Mouse (Mus musculus) MEL (cell line): ENCODE measurements around the gene Ergic1. TPM values are rescaled to one million over a fixed set of nuclear protein-coding genes. Genes with fewer than 3 reads are reported as not detected.
A peak's percentile ranks its signal among the peaks of the same experiment; 100 is the strongest.

Source experiments
- DNase-seq: peaks from one replicate; pipeline ENCODE4 v3.0.0; 2011; ENCODE audit warnings: low read depth, low spot score
- H3K27ac ChIP-seq: 2 replicates; pipeline ENCODE4 v1.5.1; 2012; ENCODE audit warnings: low read depth, mild to moderate bottlenecking, control low read depth, low read length, moderate library complexity; ENCODE audit not compliant: control insufficient read depth
- H3K27me3 ChIP-seq, 2 experiments: fragments of 150-350 bp in 1 of 2; sonication (generic) in 1 of 2; 2 replicates each; pipeline ENCODE4 v1.6.1; 2012; ENCODE audit warnings: low read length in 2 of 2, mild to moderate bottlenecking in 2 of 2, improper control_type of control experiment in 1 of 2, moderate library complexity in 1 of 2; ENCODE audit not compliant: insufficient read depth in 2 of 2, control insufficient read depth in 1 of 2
- H3K36me3 ChIP-seq, 2 experiments: 2 replicates each; pipeline ENCODE4 v1.6.1; 2012 to 2014; ENCODE audit warnings: low read length in 2 of 2, improper control_type of control experiment in 1 of 2, inconsistent platforms in 1 of 2, mild to moderate bottlenecking in 1 of 2; ENCODE audit not compliant: insufficient read depth in 2 of 2, control insufficient read depth in 1 of 2
- H3K4me1 ChIP-seq, 2 experiments: fragments of 150-350 bp in 1 of 2; sonication (generic) in 1 of 2; 2 replicates each; pipeline ENCODE4 v1.6.1; 2012; ENCODE audit warnings: low read length in 2 of 2, improper control_type of control experiment in 1 of 2, mild to moderate bottlenecking in 1 of 2; ENCODE audit not compliant: insufficient read depth in 2 of 2, control insufficient read depth in 1 of 2
- H3K4me3 ChIP-seq, 2 experiments: fragments of 150-350 bp in 1 of 2; sonication (generic) in 1 of 2; 2 replicates each; pipeline ENCODE4 v1.5.1; 2012; ENCODE audit warnings: low read depth in 2 of 2, low read length in 2 of 2, mild to moderate bottlenecking in 2 of 2, moderate library complexity in 2 of 2, control low read depth in 1 of 2, improper control_type of control experiment in 1 of 2; ENCODE audit not compliant: control insufficient read depth in 1 of 2, insufficient read depth in 1 of 2
- H3K79me2 ChIP-seq: 2 replicates; pipeline ENCODE4 v1.6.1; 2012; ENCODE audit warnings: mild to moderate bottlenecking, low read length, moderate library complexity; ENCODE audit not compliant: control insufficient read depth, poor library complexity, insufficient read depth
- H3K9ac ChIP-seq: 2 replicates; pipeline ENCODE4 v1.6.1; 2012; ENCODE audit warnings: low read depth, mild to moderate bottlenecking, control low read depth, low read length, moderate library complexity; ENCODE audit not compliant: control insufficient read depth, poor library complexity, severe bottlenecking
- H3K9me3 ChIP-seq: fragments of 150-350 bp; sonication (generic); replicated peaks from 2 replicates; pipeline ENCODE4 v1.6.1; 2012; ENCODE audit warnings: mild to moderate bottlenecking, low read length, improper control_type of control experiment, moderate library complexity; ENCODE audit not compliant: insufficient read depth
- CHD2 ChIP-seq: IDR thresholded peaks from 2 replicates; pipeline ENCODE4 v1.6.1; 2011; ENCODE audit warnings: low read length, improper control_type of control experiment
- E2F4 ChIP-seq: IDR thresholded peaks from 2 replicates; pipeline ENCODE4 v1.6.1; 2011; ENCODE audit warnings: low read depth, low read length, improper control_type of control experiment, borderline replicate concordance
- EP300 ChIP-seq, 2 experiments: IDR thresholded peaks; 2 replicates each; pipeline ENCODE4 v1.6.1; 2011; ENCODE audit warnings: improper control_type of control experiment in 2 of 2, low read length in 2 of 2, low read depth in 1 of 2, mild to moderate bottlenecking in 1 of 2
- ETS1 ChIP-seq: IDR thresholded peaks from 2 replicates; pipeline ENCODE4 v1.6.1; 2012; ENCODE audit warnings: low read depth, mild to moderate bottlenecking, inconsistent platforms, low read length, improper control_type of control experiment, moderate library complexity
- GATA1 ChIP-seq: IDR thresholded peaks from 2 replicates; pipeline ENCODE4 v1.6.1; 2011; ENCODE audit warnings: low read depth, low read length, improper control_type of control experiment
- HCFC1 ChIP-seq: IDR thresholded peaks from 2 replicates; pipeline ENCODE4 v1.6.1; 2012; ENCODE audit warnings: low read depth, mild to moderate bottlenecking, inconsistent platforms, low read length, improper control_type of control experiment, moderate library complexity
- KAT2A ChIP-seq: conservative IDR thresholded peaks from 2 replicates; pipeline ENCODE4 v1.6.1; 2012; ENCODE audit warnings: low read depth, low read length, improper control_type of control experiment, inconsistent platforms
- MYB ChIP-seq: IDR thresholded peaks from 2 replicates; pipeline ENCODE4 v1.6.1; 2011; ENCODE audit warnings: mild to moderate bottlenecking, low read depth, low read length, improper control_type of control experiment
- POLR2AphosphoS2 ChIP-seq: IDR thresholded peaks from 2 replicates; pipeline ENCODE4 v1.6.1; 2011; ENCODE audit warnings: low read length, improper control_type of control experiment
- POLR2AphosphoS5 ChIP-seq: IDR thresholded peaks from 2 replicates; pipeline ENCODE4 v1.6.1; 2012; ENCODE audit warnings: low read depth, borderline replicate concordance, mild to moderate bottlenecking, inconsistent platforms, low read length, moderate library complexity, mixed read lengths
- SMC3 ChIP-seq: IDR thresholded peaks from 2 replicates; pipeline ENCODE4 v1.6.1; 2011; ENCODE audit warnings: low read depth, low read length, improper control_type of control experiment
- TBP ChIP-seq: IDR thresholded peaks from 2 replicates; pipeline ENCODE4 v1.8.0; 2011; ENCODE audit warnings: low read depth, low read length, improper control_type of control experiment
- TCF12 ChIP-seq: IDR thresholded peaks from 2 replicates; pipeline ENCODE4 v1.6.1; 2014; ENCODE audit warnings: low read depth, mild to moderate bottlenecking, inconsistent platforms, low read length, improper control_type of control experiment, moderate library complexity
- USF1 ChIP-seq: IDR thresholded peaks from 2 replicates; pipeline ENCODE4 v1.6.1; 2014; ENCODE audit warnings: low read depth, mild to moderate bottlenecking, inconsistent platforms, low read length, improper control_type of control experiment, moderate library complexity
- ZC3H11A ChIP-seq: IDR thresholded peaks from 2 replicates; pipeline ENCODE4 v1.6.1; 2012; ENCODE audit warnings: low read depth, mild to moderate bottlenecking, inconsistent platforms, low read length, improper control_type of control experiment
- ZKSCAN1 ChIP-seq: IDR thresholded peaks from 2 replicates; pipeline ENCODE4 v1.6.1; 2012; ENCODE audit warnings: low read depth, mild to moderate bottlenecking, inconsistent platforms, low read length, improper control_type of control experiment, moderate library complexity
- ZMIZ1 ChIP-seq: IDR thresholded peaks from 2 replicates; pipeline ENCODE4 v1.6.1; 2012; ENCODE audit warnings: low read depth, mild to moderate bottlenecking, inconsistent platforms, low read length, improper control_type of control experiment, moderate library complexity
- polyA plus RNA-seq, 2 experiments: library from polyadenylated mRNA; stranded (reverse) in 1 of 2; unstranded in 1 of 2; fragments of >175 nt in 1 of 2; fragments of >200 nt in 1 of 2; gene quantifications; 2 replicates each; pipeline versions ENCODE4 v1.2.1 to v1.2.4; 2012; ENCODE audit warnings: low replicate concordance in 2 of 2, low read depth in 1 of 2; ENCODE audit not compliant: insufficient read length in 2 of 2, insufficient read depth in 1 of 2, missing spikeins in 1 of 2
- total RNA-seq: library from RNA; depleted of rRNA; stranded (reverse); fragments of 300-350 nt; gene quantifications from 2 replicates; pipeline ENCODE4 v1.2.3, GENCODE M21; 2012

The Ergic1 gene
- total and polyA plus RNA-seq, 3 experiments, result 78.5 to 730 (median 95.6) TPM

DNA sequence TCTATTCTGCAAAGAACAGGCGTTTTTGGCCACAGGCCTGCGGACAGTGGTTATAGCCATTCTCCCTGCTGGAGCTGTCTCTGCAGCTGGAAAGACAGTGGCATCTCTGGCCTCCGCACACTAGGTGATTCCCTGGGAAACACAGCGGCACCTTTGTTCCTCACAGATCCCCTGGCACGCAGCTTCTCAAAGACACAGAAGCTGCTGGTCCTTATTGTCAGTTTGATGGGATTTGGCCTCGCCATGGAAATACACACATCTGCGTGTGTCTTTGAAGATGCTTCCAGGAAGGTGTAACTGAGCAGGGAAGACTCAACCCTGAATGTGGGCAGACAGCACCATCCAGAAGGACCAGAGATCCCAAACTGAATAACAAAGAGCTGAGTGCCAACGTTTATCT lies 42.0 kb downstream of the Ergic1 start:
- Histone ChIP-seq H3K4me3 (no peak overlapping the region), H3K36me3 (peaks cover 0 to 10% of the 10 kb centered on the region in 2 experiments; a peak in 2 of 4 replicates), H3K9me3 (no peaks in the 10 kb centered on the region), H3K4me1 (peaks cover 8 to 16% of the 10 kb centered on the region in 2 experiments; a peak in 3 of 4 replicates), H3K9ac (no peak overlapping the region), H3K27ac (no peak overlapping the region), H3K27me3 (no peaks in the 10 kb centered on the region), H3K79me2 (no peaks in the 10 kb centered on the region)
- no peak for DNase-seq
- TF ChIP-seq CHD2 (no peak), POLR2AphosphoS2 (no peak), POLR2AphosphoS5 (no peak), ZMIZ1 (no peak), ETS1 (no peak), ZC3H11A (no peak)

GRCm38 (mm10) chr17:26605636-26606035 lies 44.3 kb downstream of the Ergic1 start:
- peak; percentile 72 for DNase-seq
- H3K9ac ChIP-seq, result no peak overlapping the region
- TF ChIP-seq TCF12 (no peak), KAT2A (no peak), GATA1 (0 out of 2 replicates have a peak, but pooled peaks have one; percentile 19), TBP (no peak), EP300 (IDR thresholded peaks at IDR 0.05; ENCODE audit: low read depth in 1 of 2, low read length in 2 of 2) (peak in 1 of 2 experiments; percentile 38; a peak in 1 of 4 replicates), HCFC1 (no peak), ETS1 (peak; percentile 53; the same call in 1 of the 2 replicates), E2F4 (no peak), SMC3 (no peak), USF1 (peak; percentile 34; the same call in 1 of the 2 replicates), ZKSCAN1 (no peak), MYB (no peak)
- no peak overlapping the region for H3K27ac ChIP-seq
- no peak overlapping the region for H3K4me3 ChIP-seq
- H3K36me3 ChIP-seq, result peaks cover 4 to 10% of the 10 kb centered on the region in 2 experiments; a peak in 3 of 4 replicates
- H3K4me1 ChIP-seq, result peaks cover 8 to 16% of the 10 kb centered on the region in 2 experiments; a peak in 3 of 4 replicates
- H3K79me2 ChIP-seq, result no peaks in the 10 kb centered on the region
- H3K9me3 ChIP-seq, result no peaks in the 10 kb centered on the region
- H3K27me3 ChIP-seq, result no peaks in the 10 kb centered on the region
